Mouse (Mus musculus) brain, adult 2 months (tissue): ENCODE results near the gene Cgn.
"Not testable (repeated sequence)": the region's sequence is repeated elsewhere in the genome, so short reads cannot be mapped to it uniquely, and the experiment has no call there.

Experiments
- DNase-seq: peaks from one replicate; pipeline ENCODE4 v3.0.0; 2011; ENCODE audit warnings: low read depth, low spot score

The Cgn gene

GRCm38 (mm10) chr3:94789516-94789915, 3.2 kb upstream of the Cgn start:
- no peak for DNase-seq

- no peak for DNase-seq
Observed at GRCm38 (mm10) chr3:94789071-94789470, 2.8 kb upstream of the Cgn start.

DNA sequence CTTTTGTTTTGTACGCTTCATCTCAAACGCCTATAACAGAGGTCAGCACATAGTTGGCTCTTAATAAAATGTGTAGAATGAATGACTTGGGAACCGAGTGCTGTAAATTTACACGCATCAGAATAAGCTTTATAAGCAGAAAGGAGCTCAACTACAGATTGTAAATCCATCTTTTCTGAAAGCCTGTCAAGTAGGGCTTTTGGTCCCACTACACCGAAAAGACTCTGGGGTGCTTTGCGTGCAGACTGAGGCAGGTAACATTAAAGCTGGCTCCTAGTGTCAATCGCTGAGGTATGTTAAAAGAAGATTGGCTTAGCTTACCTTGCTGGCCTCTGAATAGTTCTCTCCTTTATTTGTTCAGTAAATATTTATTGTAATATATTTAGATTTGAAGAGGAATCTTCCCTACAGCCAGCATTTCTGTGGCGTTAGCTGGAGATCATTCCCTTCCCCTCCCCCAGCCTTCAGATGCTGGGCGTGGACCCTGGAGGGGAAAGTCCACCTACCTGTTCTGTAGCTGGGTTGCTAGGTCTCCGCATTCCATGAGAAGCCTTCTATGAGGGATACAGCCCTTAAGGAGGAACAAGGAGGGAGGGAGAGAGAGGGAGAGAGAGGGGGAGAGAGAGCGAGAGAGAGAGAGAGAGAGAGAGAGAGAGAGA, 959 bp upstream of the Cgn start:
- DNase-seq: peak; percentile 35

DNA sequence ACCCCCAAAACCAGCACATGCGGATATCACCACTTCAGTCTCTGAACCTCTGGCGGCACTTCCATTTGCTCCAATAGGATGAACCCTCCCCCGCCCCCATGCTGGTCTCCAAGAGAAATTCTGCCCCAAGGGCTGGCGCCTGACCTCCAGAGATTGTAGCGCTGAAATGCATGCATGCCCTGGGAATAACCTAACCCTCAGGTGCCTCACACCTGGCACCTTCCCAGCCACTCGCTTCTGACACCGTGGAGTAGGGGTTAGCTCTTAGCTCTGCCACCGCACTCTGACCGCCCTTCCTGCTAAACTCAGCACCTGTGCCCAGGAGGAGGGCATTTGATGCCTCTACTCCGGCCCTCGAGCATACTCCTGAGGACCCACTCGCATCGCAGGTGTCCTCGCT, 334 bp downstream of the Cgn start:
- DNase-seq: no peak

DNA sequence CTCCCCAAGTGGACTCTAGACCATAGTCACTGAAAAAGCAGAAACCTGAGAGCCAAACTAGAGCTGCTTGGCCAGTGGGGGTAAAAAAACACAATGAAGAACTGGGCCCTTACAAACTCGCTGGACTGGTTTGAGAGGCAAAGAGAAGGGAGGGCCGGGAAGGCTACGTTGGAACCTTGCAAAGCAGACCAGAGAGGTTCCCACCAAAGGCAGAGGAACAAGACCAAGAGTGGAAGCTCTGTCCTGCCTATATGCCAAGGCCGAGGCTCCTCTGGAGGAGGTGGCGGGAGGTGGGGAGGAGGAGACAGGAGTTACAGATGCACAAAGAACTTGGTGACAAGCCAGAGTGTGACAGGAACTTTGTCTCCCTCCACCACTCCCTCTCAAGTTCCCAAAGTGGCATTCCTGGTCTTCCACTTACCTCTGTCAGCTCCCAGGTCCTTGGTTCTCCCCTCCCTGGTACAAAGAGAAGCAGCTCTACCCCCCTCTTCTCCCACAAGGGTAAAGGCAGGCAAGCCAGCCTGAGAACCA, 2.1 kb downstream of the Cgn start:
- no peak for DNase-seq

GRCm38 (mm10) chr3:94783462-94783931, 2.8 kb downstream of the Cgn start:
- peak; percentile 44 for DNase-seq

- no peak for DNase-seq
Observed at GRCm38 (mm10) chr3:94782936-94783335, 3.4 kb downstream of the Cgn start.

GRCm38 (mm10) chr3:94781356-94781755, 4.9 kb downstream of the Cgn start:
- DNase-seq: no peak

DNA sequence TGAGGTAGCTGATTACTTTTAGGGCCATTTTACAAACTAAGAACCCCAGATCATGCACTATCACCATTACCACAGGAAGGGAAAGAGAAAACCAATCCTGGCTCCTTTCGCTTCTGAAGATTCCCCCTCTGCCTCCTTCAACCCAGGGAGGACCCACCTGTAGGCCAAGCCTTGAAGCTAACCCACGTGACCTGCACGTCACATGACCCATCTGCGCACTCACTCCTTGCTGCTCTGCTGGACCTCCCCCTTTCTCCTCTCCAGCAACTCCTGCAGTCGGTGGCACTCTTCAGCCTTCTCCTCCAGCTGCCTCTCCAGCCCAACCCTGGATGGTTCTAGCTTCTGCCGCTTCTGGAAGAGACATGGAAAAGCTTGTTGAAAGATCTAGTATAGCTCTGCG, 10.4 kb downstream of the Cgn start:
- DNase-seq: no peak

- DNase-seq: no peak
Observed at GRCm38 (mm10) chr3:94774039-94774438, 12.3 kb downstream of the Cgn start.

DNA sequence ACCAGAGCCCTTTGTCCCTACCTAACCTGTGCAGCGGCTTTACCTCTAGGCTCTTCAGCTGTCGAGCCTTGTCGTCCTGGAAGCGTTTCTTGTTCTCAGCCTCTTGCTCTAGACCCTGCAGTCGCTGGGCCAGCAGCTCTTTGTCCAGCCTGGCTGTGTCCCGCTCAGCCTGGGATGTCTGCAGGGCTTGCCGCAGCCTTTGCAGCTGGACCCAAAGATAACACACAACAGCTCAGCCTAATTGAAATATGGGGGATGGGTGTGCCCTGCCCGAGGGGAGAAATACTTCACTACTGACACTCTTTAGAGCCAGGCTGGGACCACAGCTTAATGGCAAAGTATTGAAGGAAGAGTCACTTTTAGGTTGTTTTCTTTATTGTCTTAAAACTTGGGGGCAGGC, 20.8 kb downstream of the Cgn start:
- DNase-seq: not testable (repeated sequence)

GRCm38 (mm10) chr3:94764545-94765292, 21.6 kb downstream of the Cgn start:
- DNase-seq: not testable (repeated sequence)

DNA sequence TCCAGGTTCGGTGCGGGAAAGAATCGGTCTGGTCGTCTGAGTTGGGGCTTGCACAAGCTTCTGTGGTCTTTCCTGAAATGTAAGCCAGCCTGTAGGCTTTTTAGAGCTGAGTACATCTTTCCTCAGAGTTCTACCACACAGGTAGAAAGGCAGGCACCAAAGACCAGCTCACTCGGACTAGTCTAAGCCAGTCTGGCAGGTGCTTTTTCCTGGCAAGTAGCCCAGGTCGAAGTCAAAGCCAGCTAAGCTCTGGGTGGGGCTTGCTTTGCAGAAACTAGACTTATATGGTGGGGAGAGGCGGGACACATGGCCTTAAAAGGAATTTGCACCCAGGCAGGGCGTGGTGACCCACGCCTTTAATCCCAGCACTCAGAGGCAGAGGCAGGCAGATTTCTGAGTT, 27.9 kb downstream of the Cgn start:
- DNase-seq: peak; percentile 33

- DNase-seq: not testable (repeated sequence)
Observed at GRCm38 (mm10) chr3:94758056-94758409, 28.3 kb downstream of the Cgn start.

GRCm38 (mm10) chr3:94757251-94758055, 28.8 kb downstream of the Cgn start:
- DNase-seq: not testable (repeated sequence)

GRCm38 (mm10) chr3:94745691-94746090, 40.6 kb downstream of the Cgn start:
- no peak for DNase-seq

DNA sequence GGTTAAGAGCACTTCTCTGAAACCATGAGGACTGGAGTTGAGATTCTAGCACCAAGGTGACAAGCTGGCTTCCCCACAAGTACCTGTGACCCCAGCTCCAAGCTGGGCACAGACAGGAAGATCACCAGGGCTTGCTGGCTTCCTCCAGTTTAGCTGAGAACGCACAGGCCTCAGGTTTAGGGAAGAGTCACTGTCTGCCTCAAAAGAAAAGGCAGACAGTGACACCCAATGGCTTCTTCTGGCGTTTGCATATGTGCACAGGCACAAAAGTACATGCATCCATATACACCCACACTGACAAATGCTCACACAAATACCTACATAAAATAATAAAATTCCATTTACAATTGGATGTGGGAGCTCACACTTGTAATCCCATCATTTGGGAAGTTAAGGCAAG, 62.7 kb downstream of the Cgn start:
- peak; percentile 19 for DNase-seq

- not testable (repeated sequence) for DNase-seq
Observed at GRCm38 (mm10) chr3:94718253-94718652, 68.0 kb downstream of the Cgn start.

GRCm38 (mm10) chr3:94713424-94713823, 72.9 kb downstream of the Cgn start:
- not testable (repeated sequence) for DNase-seq

GRCm38 (mm10) chr3:94710591-94710990, 75.7 kb downstream of the Cgn start:
- DNase-seq: not testable (repeated sequence)
